Mouse (Mus musculus) MEL (cell line): ENCODE results near the gene Ccdc91. TPM values are rescaled to one million over a fixed set of nuclear protein-coding genes. Genes with fewer than 3 reads are reported as not detected.

ENCODE experiments used
- DNase-seq: peaks from one replicate; pipeline ENCODE4 v3.0.0; 2011; ENCODE audit warnings: low read depth, low spot score
- H3K27ac ChIP-seq: 2 replicates; pipeline ENCODE4 v1.5.1; 2012; ENCODE audit warnings: low read depth, mild to moderate bottlenecking, control low read depth, low read length, moderate library complexity; ENCODE audit not compliant: control insufficient read depth
- H3K27me3 ChIP-seq, 2 experiments: fragments of 150-350 bp in 1 of 2; sonication (generic) in 1 of 2; 2 replicates each; pipeline ENCODE4 v1.6.1; 2012; ENCODE audit warnings: low read length in 2 of 2, mild to moderate bottlenecking in 2 of 2, improper control_type of control experiment in 1 of 2, moderate library complexity in 1 of 2; ENCODE audit not compliant: insufficient read depth in 2 of 2, control insufficient read depth in 1 of 2
- H3K36me3 ChIP-seq, 2 experiments: 2 replicates each; pipeline ENCODE4 v1.6.1; 2012 to 2014; ENCODE audit warnings: low read length in 2 of 2, improper control_type of control experiment in 1 of 2, inconsistent platforms in 1 of 2, mild to moderate bottlenecking in 1 of 2; ENCODE audit not compliant: insufficient read depth in 2 of 2, control insufficient read depth in 1 of 2
- H3K4me1 ChIP-seq, 2 experiments: fragments of 150-350 bp in 1 of 2; sonication (generic) in 1 of 2; 2 replicates each; pipeline ENCODE4 v1.6.1; 2012; ENCODE audit warnings: low read length in 2 of 2, improper control_type of control experiment in 1 of 2, mild to moderate bottlenecking in 1 of 2; ENCODE audit not compliant: insufficient read depth in 2 of 2, control insufficient read depth in 1 of 2
- H3K4me3 ChIP-seq, 2 experiments: fragments of 150-350 bp in 1 of 2; sonication (generic) in 1 of 2; 2 replicates each; pipeline ENCODE4 v1.5.1; 2012; ENCODE audit warnings: low read depth in 2 of 2, low read length in 2 of 2, mild to moderate bottlenecking in 2 of 2, moderate library complexity in 2 of 2, control low read depth in 1 of 2, improper control_type of control experiment in 1 of 2; ENCODE audit not compliant: control insufficient read depth in 1 of 2, insufficient read depth in 1 of 2
- H3K79me2 ChIP-seq: 2 replicates; pipeline ENCODE4 v1.6.1; 2012; ENCODE audit warnings: mild to moderate bottlenecking, low read length, moderate library complexity; ENCODE audit not compliant: control insufficient read depth, poor library complexity, insufficient read depth
- H3K9ac ChIP-seq: 2 replicates; pipeline ENCODE4 v1.6.1; 2012; ENCODE audit warnings: low read depth, mild to moderate bottlenecking, control low read depth, low read length, moderate library complexity; ENCODE audit not compliant: control insufficient read depth, poor library complexity, severe bottlenecking
- H3K9me3 ChIP-seq: fragments of 150-350 bp; sonication (generic); replicated peaks from 2 replicates; pipeline ENCODE4 v1.6.1; 2012; ENCODE audit warnings: mild to moderate bottlenecking, low read length, improper control_type of control experiment, moderate library complexity; ENCODE audit not compliant: insufficient read depth
- BHLHE40 ChIP-seq: IDR thresholded peaks from 2 replicates; pipeline ENCODE4 v1.6.1; 2012; ENCODE audit warnings: low read depth, mild to moderate bottlenecking, inconsistent platforms, low read length, improper control_type of control experiment, borderline replicate concordance
- CHD1 ChIP-seq: IDR thresholded peaks from 2 replicates; pipeline ENCODE4 v1.6.1; 2012; ENCODE audit warnings: low read depth, mild to moderate bottlenecking, inconsistent platforms, low read length, improper control_type of control experiment
- E2F4 ChIP-seq: IDR thresholded peaks from 2 replicates; pipeline ENCODE4 v1.6.1; 2011; ENCODE audit warnings: low read depth, low read length, improper control_type of control experiment, borderline replicate concordance
- ELF1 ChIP-seq: IDR thresholded peaks from 2 replicates; pipeline ENCODE4 v1.6.1; 2014; ENCODE audit warnings: low read depth, mild to moderate bottlenecking, inconsistent platforms, low read length, improper control_type of control experiment, moderate library complexity
- EP300 ChIP-seq, 2 experiments: IDR thresholded peaks; 2 replicates each; pipeline ENCODE4 v1.6.1; 2011; ENCODE audit warnings: improper control_type of control experiment in 2 of 2, low read length in 2 of 2, low read depth in 1 of 2, mild to moderate bottlenecking in 1 of 2
- ETS1 ChIP-seq: IDR thresholded peaks from 2 replicates; pipeline ENCODE4 v1.6.1; 2012; ENCODE audit warnings: low read depth, mild to moderate bottlenecking, inconsistent platforms, low read length, improper control_type of control experiment, moderate library complexity
- GABPA ChIP-seq: IDR thresholded peaks from 2 replicates; pipeline ENCODE4 v1.6.1; 2012; ENCODE audit warnings: low read depth, mild to moderate bottlenecking, inconsistent platforms, low read length, improper control_type of control experiment, moderate library complexity
- GATA1 ChIP-seq: IDR thresholded peaks from 2 replicates; pipeline ENCODE4 v1.6.1; 2011; ENCODE audit warnings: low read depth, low read length, improper control_type of control experiment
- HCFC1 ChIP-seq: IDR thresholded peaks from 2 replicates; pipeline ENCODE4 v1.6.1; 2012; ENCODE audit warnings: low read depth, mild to moderate bottlenecking, inconsistent platforms, low read length, improper control_type of control experiment, moderate library complexity
- JUND ChIP-seq: IDR thresholded peaks from 2 replicates; pipeline ENCODE4 v1.6.1; 2011; ENCODE audit warnings: low read depth, mild to moderate bottlenecking, improper control_type of control experiment, low read length
- KAT2A ChIP-seq: conservative IDR thresholded peaks from 2 replicates; pipeline ENCODE4 v1.6.1; 2012; ENCODE audit warnings: low read depth, low read length, improper control_type of control experiment, inconsistent platforms
- MAFK ChIP-seq: IDR thresholded peaks from 2 replicates; pipeline ENCODE4 v1.6.1; 2011; ENCODE audit warnings: low read depth, mild to moderate bottlenecking, low read length, improper control_type of control experiment, borderline replicate concordance
- MAX ChIP-seq: IDR thresholded peaks from 2 replicates; pipeline ENCODE4 v1.6.1; 2011; ENCODE audit warnings: low read length, improper control_type of control experiment
- MXI1 ChIP-seq: IDR thresholded peaks from 2 replicates; pipeline ENCODE4 v1.6.1; 2011; ENCODE audit warnings: mild to moderate bottlenecking, low read depth, low read length, improper control_type of control experiment
- MYB ChIP-seq: IDR thresholded peaks from 2 replicates; pipeline ENCODE4 v1.6.1; 2011; ENCODE audit warnings: mild to moderate bottlenecking, low read depth, low read length, improper control_type of control experiment
- POLR2A ChIP-seq, 2 experiments: IDR thresholded peaks; 2 replicates each; pipeline ENCODE4 v1.6.1; 2011 to 2012; ENCODE audit warnings: low read length in 2 of 2, mild to moderate bottlenecking in 2 of 2, control low read depth in 1 of 2, improper control_type of control experiment in 1 of 2, low read depth in 1 of 2, moderate library complexity in 1 of 2; ENCODE audit not compliant: control insufficient read depth in 1 of 2, insufficient read depth in 1 of 2, poor library complexity in 1 of 2
- RAD21 ChIP-seq: IDR thresholded peaks from 2 replicates; pipeline ENCODE4 v1.6.1; 2011; ENCODE audit warnings: mild to moderate bottlenecking, low read depth, low read length, improper control_type of control experiment
- RCOR1 ChIP-seq: IDR thresholded peaks from 2 replicates; pipeline ENCODE4 v1.6.1; 2012; ENCODE audit warnings: low read depth, mild to moderate bottlenecking, inconsistent platforms, low read length, improper control_type of control experiment
- SIN3A ChIP-seq: IDR thresholded peaks from 2 replicates; pipeline ENCODE4 v1.6.1; 2012; ENCODE audit warnings: low read length, improper control_type of control experiment, inconsistent platforms
- TAL1 ChIP-seq: IDR thresholded peaks from 2 replicates; pipeline ENCODE4 v1.6.1; 2012; ENCODE audit warnings: mild to moderate bottlenecking, inconsistent platforms, low read length, moderate library complexity, mixed read lengths
- UBTF ChIP-seq: IDR thresholded peaks from 2 replicates; pipeline ENCODE4 v1.6.1; 2012; ENCODE audit warnings: low read depth, mild to moderate bottlenecking, inconsistent platforms, low read length, improper control_type of control experiment, moderate library complexity, borderline replicate concordance; ENCODE audit not compliant: insufficient read depth
- USF1 ChIP-seq: IDR thresholded peaks from 2 replicates; pipeline ENCODE4 v1.6.1; 2014; ENCODE audit warnings: low read depth, mild to moderate bottlenecking, inconsistent platforms, low read length, improper control_type of control experiment, moderate library complexity
- USF2 ChIP-seq, 2 experiments: IDR thresholded peaks; 2 replicates each; pipeline ENCODE4 v1.6.1; 2011 to 2012; ENCODE audit warnings: improper control_type of control experiment in 2 of 2, low read length in 2 of 2, borderline replicate concordance in 1 of 2, inconsistent platforms in 1 of 2, low read depth in 1 of 2, mild to moderate bottlenecking in 1 of 2; ENCODE audit not compliant: insufficient read depth in 1 of 2
- ZC3H11A ChIP-seq: IDR thresholded peaks from 2 replicates; pipeline ENCODE4 v1.6.1; 2012; ENCODE audit warnings: low read depth, mild to moderate bottlenecking, inconsistent platforms, low read length, improper control_type of control experiment
- ZKSCAN1 ChIP-seq: IDR thresholded peaks from 2 replicates; pipeline ENCODE4 v1.6.1; 2012; ENCODE audit warnings: low read depth, mild to moderate bottlenecking, inconsistent platforms, low read length, improper control_type of control experiment, moderate library complexity
- polyA plus RNA-seq, 2 experiments: library from polyadenylated mRNA; stranded (reverse) in 1 of 2; unstranded in 1 of 2; fragments of >175 nt in 1 of 2; fragments of >200 nt in 1 of 2; gene quantifications; 2 replicates each; pipeline versions ENCODE4 v1.2.1 to v1.2.4; 2012; ENCODE audit warnings: low replicate concordance in 2 of 2, low read depth in 1 of 2; ENCODE audit not compliant: insufficient read length in 2 of 2, insufficient read depth in 1 of 2, missing spikeins in 1 of 2
- total RNA-seq: library from RNA; depleted of rRNA; stranded (reverse); fragments of 300-350 nt; gene quantifications from 2 replicates; pipeline ENCODE4 v1.2.3, GENCODE M21; 2012

Gene Ccdc91
- total and polyA plus RNA-seq, 3 experiments: not detected

- DNase-seq: no peak
Observed at GRCm38 (mm10) chr6:147534971-147535370, 59.3 kb downstream of the Ccdc91 start.

DNA sequence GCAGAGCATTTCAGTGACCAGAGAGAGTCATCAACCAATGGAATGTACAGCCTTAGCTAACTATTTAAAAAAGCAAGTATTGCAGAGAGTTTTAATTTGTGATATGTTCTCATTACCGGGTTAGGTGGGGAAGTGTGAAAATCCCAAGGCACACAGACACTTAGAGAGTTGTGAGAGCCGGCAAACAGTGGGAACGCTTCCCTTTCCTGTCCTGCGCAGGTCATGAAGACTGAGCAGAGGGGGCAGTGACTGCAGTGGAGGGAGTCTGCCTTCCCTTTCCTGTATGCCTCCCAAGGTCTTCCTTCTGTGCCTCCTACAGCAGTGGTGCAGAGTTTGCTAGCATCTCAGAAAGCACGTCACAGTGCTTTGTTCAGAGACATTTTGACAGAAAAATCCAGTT, 62.6 kb downstream of the Ccdc91 start:
- Histone ChIP-seq H3K4me1 (no peaks in the 10 kb centered on the region), H3K9me3 (no peaks in the 10 kb centered on the region), H3K36me3 (no peaks in the 10 kb centered on the region), H3K9ac (no peak overlapping the region), H3K27ac (no peak overlapping the region), H3K79me2 (no peaks in the 10 kb centered on the region), H3K4me3 (no peak overlapping the region), H3K27me3 (no peaks in the 10 kb centered on the region)
- TF ChIP-seq CHD1 (no peak), SIN3A (no peak), MAX (no peak), ZKSCAN1 (no peak), E2F4 (no peak), ETS1 (no peak), MAFK (no peak), GABPA (no peak), UBTF (no peak), EP300 (IDR thresholded peaks at IDR 0.05; ENCODE audit: low read depth in 1 of 2, low read length in 2 of 2) (no peak), KAT2A (no peak), GATA1 (no peak), ZC3H11A (no peak), MXI1 (no peak)
- DNase-seq: no peak

More at GRCm38 (mm10) chr6:147534971-147535370, 59.3 kb downstream of the Ccdc91 start:
- no peaks in the 10 kb centered on the region for H3K36me3 ChIP-seq
- TF ChIP-seq USF2 (IDR thresholded peaks at IDR 0.05; ENCODE audit: borderline replicate concordance in 1 of 2, insufficient read depth in 1 of 2, low read depth in 1 of 2, low read length in 2 of 2) (no peak), RAD21 (no peak), E2F4 (no peak), JUND (no peak), USF1 (no peak), POLR2A (IDR thresholded peaks at IDR 0.05; ENCODE audit: control insufficient read depth in 1 of 2, insufficient read depth in 1 of 2, low read depth in 1 of 2, low read length in 2 of 2, poor library complexity in 1 of 2) (no peak), GABPA (no peak), ELF1 (no peak), BHLHE40 (no peak), EP300 (IDR thresholded peaks at IDR 0.05; ENCODE audit: low read depth in 1 of 2, low read length in 2 of 2) (no peak), TAL1 (no peak), ETS1 (no peak), HCFC1 (no peak), MYB (no peak), MAFK (no peak), ZKSCAN1 (no peak), RCOR1 (no peak)
- TF ChIP-seq, all 39 proteins: peak for 0
- H3K4me1 ChIP-seq: no peaks in the 10 kb centered on the region
- no peaks in the 10 kb centered on the region for H3K27me3 ChIP-seq
- H3K79me2 ChIP-seq: no peaks in the 10 kb centered on the region
- H3K4me3 ChIP-seq: no peak overlapping the region
- no peak overlapping the region for H3K9ac ChIP-seq
- no peak overlapping the region for H3K27ac ChIP-seq
- no peaks in the 10 kb centered on the region for H3K9me3 ChIP-seq
